Mouse (Mus musculus): ENCODE measurements around the gene Fam32a. TPM values are rescaled to one million over a fixed set of nuclear protein-coding genes. Genes with fewer than 3 reads are reported as not detected.
A peak's percentile ranks its signal among the peaks of the same experiment; 100 is the strongest.

The Fam32a gene
- polyA plus RNA-seq, 1 experiment from 2014 or later: 90.2 TPM

GRCm38 (mm10) chr8:72271691-72272090 is 52.2 kb downstream of the Fam32a start:
- in situ Hi-C loops (cut with MboI; ENCODE audit: low pct_unique_long_range_greater_than_20kb): no loop called here
- no peak for TF ChIP-seq CTCF (IDR thresholded peaks at IDR 0.05)
- CTCF ChIA-PET: interaction anchor here (1.1 to 1.7 kb wide), 5 partner anchors 9 to 93 kb away, joined by 3 to 6 read pairs (median 3); no protein-coding TSS in a partner anchor
- POLR2A ChIA-PET: interaction anchor here (0.6 kb wide), 1 partner anchor 109 kb away, joined by 5 read pairs; no protein-coding TSS in a partner anchor
- ATAC-seq (no peak), DNase-seq (ENCODE audit: low read depth, low spot score) (no peak)
- no peaks in the 10 kb centered on the region for H3K27me3 ChIP-seq

DNA sequence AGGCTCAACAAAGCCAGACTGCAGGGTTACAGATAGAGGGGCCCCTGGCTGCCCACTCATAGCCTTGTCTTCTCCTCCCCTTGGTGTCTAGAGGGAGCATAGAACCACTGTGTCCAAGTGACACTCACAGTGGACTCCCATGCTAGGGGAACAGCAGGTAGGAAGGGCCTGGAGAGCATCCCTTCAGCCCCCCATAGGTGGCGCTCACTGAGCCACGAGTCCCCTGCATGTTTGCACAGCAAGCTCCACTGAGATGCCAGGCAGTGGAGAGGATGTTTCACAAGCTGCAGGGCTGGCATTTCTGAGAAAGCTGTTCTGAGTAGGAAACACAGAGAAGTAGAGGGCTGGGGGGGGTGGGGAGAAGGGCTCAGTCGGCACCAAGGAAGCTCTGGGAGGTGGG is 52.8 kb downstream of the Fam32a start:
- CTCF ChIA-PET: interaction anchor here (0.7 to 1.4 kb wide), 6 partner anchors 17 to 93 kb away, joined by 3 to 5 read pairs (median 3); no protein-coding TSS in a partner anchor
- no peaks in the 10 kb centered on the region for H3K27me3 ChIP-seq
- DNase-seq (ENCODE audit: low read depth, low spot score): no peak
- POLR2A ChIA-PET: no interaction called here
- TF ChIP-seq CTCF (IDR thresholded peaks at IDR 0.05): peak; percentile 81
- in situ Hi-C loops (cut with MboI; ENCODE audit: low pct_unique_long_range_greater_than_20kb): no loop called here
- peak; percentile 84 for ATAC-seq

- H3K27me3 ChIP-seq: no peaks in the 10 kb centered on the region
- DNase-seq (ENCODE audit: low read depth, low spot score) (no peak), ATAC-seq (no peak)
- in situ Hi-C loops (cut with MboI; ENCODE audit: low pct_unique_long_range_greater_than_20kb): no loop called here
- POLR2A ChIA-PET: no interaction called here
- no peak for TF ChIP-seq CTCF (IDR thresholded peaks at IDR 0.05)
- CTCF ChIA-PET: interaction anchor here (0.9 to 1.4 kb wide), 5 partner anchors 13 to 70 kb away, joined by 3 to 5 read pairs (median 3); no protein-coding TSS in a partner anchor
Observed at GRCm38 (mm10) chr8:72273111-72273770, 53.7 kb downstream of the Fam32a start.

DNA sequence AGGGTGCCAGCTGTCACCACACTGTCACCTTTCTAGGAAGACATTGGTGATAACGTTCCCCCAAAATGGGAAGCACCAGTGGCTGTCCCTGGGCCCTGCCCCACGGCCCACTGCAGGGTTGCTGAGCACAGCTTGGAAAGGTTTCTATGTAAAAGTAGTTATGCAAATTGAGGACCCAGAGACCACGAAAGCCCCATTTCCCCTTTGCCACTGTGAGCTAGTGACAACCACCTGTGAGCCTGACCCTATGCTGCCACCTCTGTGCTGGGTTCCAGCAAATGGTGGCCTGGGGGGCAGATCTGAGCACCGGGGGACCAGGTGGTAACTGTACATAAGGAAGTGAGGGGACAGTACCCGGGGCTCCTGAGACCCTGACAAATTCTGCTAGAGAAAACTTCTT is 54.3 kb downstream of the Fam32a start:
- no peaks in the 10 kb centered on the region for H3K27me3 ChIP-seq
- no peak for TF ChIP-seq CTCF (IDR thresholded peaks at IDR 0.05)
- CTCF ChIA-PET: interaction anchor here (1.0 to 1.4 kb wide), 3 partner anchors 13 to 51 kb away, joined by 3 read pairs; no protein-coding TSS in a partner anchor
- DNase-seq (ENCODE audit: low read depth, low spot score) (no peak), ATAC-seq (no peak)
- in situ Hi-C loops (cut with MboI; ENCODE audit: low pct_unique_long_range_greater_than_20kb): no loop called here
- POLR2A ChIA-PET: no interaction called here

Other genes starting within 250 kb of the Fam32a start
- gene Cyp4f18, start 210.1 kb upstream of the Fam32a start, polyA plus RNA-seq (2021): not detected
- not detected for gene Olfr372, start 178.5 kb upstream of the Fam32a start, polyA plus RNA-seq (2021)
- gene Olfr373, start 136.6 kb upstream of the Fam32a start, polyA plus RNA-seq (2021): 0.01 TPM
- 0.01 TPM for gene Olfr374, start 112.7 kb upstream of the Fam32a start, polyA plus RNA-seq (2021)
- gene Tpm4, start 84.8 kb upstream of the Fam32a start, polyA plus RNA-seq (2021): 660 TPM
- gene Rab8a, start 58.5 kb upstream of the Fam32a start, polyA plus RNA-seq (2021): 111 TPM
- 0.05 TPM for gene Hsh2d, start 30.1 kb upstream of the Fam32a start, polyA plus RNA-seq (2021)
- not detected for gene Cib3, start 6.9 kb upstream of the Fam32a start, polyA plus RNA-seq (2021)
- gene Gm11034, start 6.1 kb upstream of the Fam32a start, polyA plus RNA-seq (2021): not detected
- 93.1 TPM for gene Ap1m1, start 20.3 kb downstream of the Fam32a start, polyA plus RNA-seq (2021)
- gene Gm10282, start 85.5 kb downstream of the Fam32a start, polyA plus RNA-seq (2021): 28.0 TPM
- gene Klf2, start 99.3 kb downstream of the Fam32a start, polyA plus RNA-seq (2021): 6.7 TPM
- 63.4 TPM for gene Eps15l1, start 201.7 kb downstream of the Fam32a start, polyA plus RNA-seq (2021)
- gene Calr3, start 224.1 kb downstream of the Fam32a start, polyA plus RNA-seq (2021): 7.1 TPM
- gene 1700030K09Rik, start 224.2 kb downstream of the Fam32a start, polyA plus RNA-seq (2021): 11.3 TPM